Mouse (Mus musculus) heart, embryonic 14.5 days (tissue): ENCODE results near the gene 4430402I18Rik. TPM values are rescaled to one million over a fixed set of nuclear protein-coding genes. Genes with fewer than 3 reads are reported as not detected.
A peak's percentile ranks its signal among the peaks of the same experiment; 100 is the strongest.

Source experiments
- ATAC-seq: fragments of 200-750 bp; cut with Nextera tagmentation; 2 replicates; pipeline ENCODE4 v1.8.0; 2017; ENCODE audit warnings: low read depth, moderate TSS enrichment; ENCODE audit not compliant: insufficient number of reproducible peaks, insufficient read depth, low FRiP score
- H3K27ac ChIP-seq, 2 experiments: fragments of 200-500 bp in 1 of 2; fragments of 300-500 bp in 1 of 2; sonication (generic) in 1 of 2; replicated peaks in 1 of 2; 2 replicates each; pipeline ENCODE4 v1.5.1; 2012 to 2014; ENCODE audit warnings: low read depth in 2 of 2, low read length in 2 of 2, control low read depth in 1 of 2, mild to moderate bottlenecking in 1 of 2, mixed read lengths in 1 of 2; ENCODE audit not compliant: control insufficient read depth in 1 of 2, insufficient read depth in 1 of 2
- H3K27me3 ChIP-seq: fragments of 300-500 bp; sonication (generic); 2 replicates; pipeline ENCODE4 v1.6.1; 2014; ENCODE audit warnings: mild to moderate bottlenecking, low read length, control low read depth; ENCODE audit not compliant: control insufficient read depth, insufficient read depth
- H3K36me3 ChIP-seq: fragments of 300-500 bp; sonication (generic); 2 replicates; pipeline ENCODE4 v1.6.1; 2014; ENCODE audit warnings: mild to moderate bottlenecking, control low read depth, low read length, mixed read lengths; ENCODE audit not compliant: control insufficient read depth, insufficient read depth
- H3K4me1 ChIP-seq, 2 experiments: fragments of 200-500 bp in 1 of 2; fragments of 300-500 bp in 1 of 2; sonication (generic) in 1 of 2; 2 replicates each; pipeline ENCODE4 v1.6.1; 2012 to 2014; ENCODE audit warnings: low read length in 2 of 2, control low read depth in 1 of 2, mixed read lengths in 1 of 2; ENCODE audit not compliant: control insufficient read depth in 2 of 2, insufficient read depth in 2 of 2
- H3K4me2 ChIP-seq: fragments of 300-500 bp; sonication (generic); 2 replicates; pipeline ENCODE4 v1.6.1; 2014; ENCODE audit warnings: mild to moderate bottlenecking, low read length
- H3K4me3 ChIP-seq, 2 experiments: fragments of 200-500 bp in 1 of 2; fragments of 300-500 bp in 1 of 2; sonication (generic) in 1 of 2; 2 replicates each; pipeline ENCODE4 v1.5.1; 2012 to 2014; ENCODE audit warnings: low read length in 2 of 2, mild to moderate bottlenecking in 2 of 2, control low read depth in 1 of 2, low read depth in 1 of 2, moderate library complexity in 1 of 2; ENCODE audit not compliant: control insufficient read depth in 1 of 2, insufficient read depth in 1 of 2
- H3K9ac ChIP-seq: fragments of 300-500 bp; sonication (generic); 2 replicates; pipeline ENCODE4 v1.6.1; 2014; ENCODE audit warnings: mild to moderate bottlenecking, low read length
- H3K9me3 ChIP-seq: fragments of 300-500 bp; sonication (generic); 2 replicates; pipeline ENCODE4 v1.6.1; 2016; ENCODE audit warnings: low read length, control low read depth; ENCODE audit not compliant: control insufficient read depth
- WGBS: fragments of 180-500 bp; shearing (Covaris S2); extraction: QIAGEN DNeasy Blood & Tissue Kit; methylation state at CpG from one replicate; pipeline ENCODE4 v1.1.7; 2014; 5-methylcytosine and 5-hydroxymethylcytosine counted together
- polyA plus RNA-seq: library from polyadenylated mRNA; unstranded; fragments of >200 nt; fragmentation: Nextera tagmentation; extraction: Ambion mirVana; gene quantifications from 2 replicates; pipeline ENCODE4 v1.2.1, GENCODE M21; 2014

Gene 4430402I18Rik
- polyA plus RNA-seq, 1 experiment from 2014 or later = 8.2 TPM

DNA sequence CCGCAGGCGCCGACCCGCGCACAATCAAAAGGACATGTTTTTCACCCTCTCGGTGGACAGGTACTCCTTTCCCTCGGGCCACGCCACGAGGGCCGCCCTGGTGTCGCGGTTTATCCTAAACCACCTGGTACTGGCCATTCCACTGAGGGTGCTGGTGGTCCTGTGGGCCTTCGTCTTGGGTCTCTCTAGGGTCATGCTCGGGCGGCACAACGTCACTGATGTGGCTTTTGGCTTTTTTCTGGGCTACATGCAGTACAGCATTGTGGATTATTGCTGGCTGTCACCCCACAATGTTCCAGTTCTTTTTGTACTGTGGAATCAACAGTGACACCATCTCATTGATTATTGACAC lies 3.1 kb downstream of the 4430402I18Rik start:
- Histone ChIP-seq H3K9ac (peak overlapping the region; percentile 92), H3K27me3 (no peaks in the 10 kb centered on the region), H3K9me3 (no peaks in the 10 kb centered on the region), H3K27ac (peak overlapping the region; percentile 88 to 91; a peak in 3 of 4 replicates), H3K4me3 (peak overlapping the region; percentile 88 to 89), H3K4me1 (peaks cover 6 to 31% of the 10 kb centered on the region in 2 experiments), H3K4me2 (peak overlapping the region; percentile 87), H3K36me3 (no peaks in the 10 kb centered on the region)
- ATAC-seq = no peak
- 6% methylated on average over 16 of the region's 16 CpGs for WGBS

GRCm38 (mm10) chr19:28963842-28964551 lies 3.6 kb downstream of the 4430402I18Rik start, which contains the start of gene Plpp6:
Plpp6 (plus strand) TSS chr19:28963953.
- Histone ChIP-seq H3K27me3 (no peaks in the 10 kb centered on the region), H3K36me3 (no peaks in the 10 kb centered on the region), H3K4me3 (peak within 1 kb of the TSS; percentile 88 to 89), H3K27ac (peak within 1 kb of the TSS; percentile 88 to 91), H3K4me1 (peaks cover 6 to 31% of the 10 kb centered on the region in 2 experiments), H3K9me3 (no peaks in the 10 kb centered on the region), H3K4me2 (peak within 1 kb of the TSS; percentile 87), H3K9ac (peak within 1 kb of the TSS; percentile 92)
- under 1% methylated on average over 67 of the region's 73 CpGs for WGBS
- peak; percentile 75 for ATAC-seq

DNA sequence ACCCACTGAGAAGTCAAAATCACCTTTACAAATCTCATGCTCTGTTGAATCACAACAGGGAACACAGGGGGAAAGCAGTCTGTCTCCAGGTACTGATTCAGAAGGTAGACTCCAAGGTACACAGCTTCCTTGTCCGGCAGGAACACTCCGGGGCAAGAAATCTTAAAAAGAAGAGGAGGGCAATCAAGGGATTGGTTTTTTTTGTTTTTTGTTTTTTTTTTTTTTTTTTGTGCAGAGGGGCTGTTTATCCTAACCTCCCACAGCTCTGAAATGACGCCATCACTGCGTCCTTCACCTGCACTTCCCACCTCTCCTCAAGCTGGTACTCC lies 4.1 kb downstream of the 4430402I18Rik start:
- H3K36me3 ChIP-seq = no peaks in the 10 kb centered on the region
- peak overlapping the region; percentile 92 for H3K9ac ChIP-seq
- no peaks in the 10 kb centered on the region for H3K9me3 ChIP-seq
- H3K4me1 ChIP-seq = peaks cover 6 to 31% of the 10 kb centered on the region in 2 experiments
- H3K4me3 ChIP-seq = peak overlapping the region; percentile 88 to 89
- peak overlapping the region; percentile 88 to 91 for H3K27ac ChIP-seq
- no peak for ATAC-seq
- H3K4me2 ChIP-seq = peak overlapping the region; percentile 87
- WGBS = 5% methylated on average over 4 of the region's 4 CpGs
- H3K27me3 ChIP-seq = no peaks in the 10 kb centered on the region

DNA sequence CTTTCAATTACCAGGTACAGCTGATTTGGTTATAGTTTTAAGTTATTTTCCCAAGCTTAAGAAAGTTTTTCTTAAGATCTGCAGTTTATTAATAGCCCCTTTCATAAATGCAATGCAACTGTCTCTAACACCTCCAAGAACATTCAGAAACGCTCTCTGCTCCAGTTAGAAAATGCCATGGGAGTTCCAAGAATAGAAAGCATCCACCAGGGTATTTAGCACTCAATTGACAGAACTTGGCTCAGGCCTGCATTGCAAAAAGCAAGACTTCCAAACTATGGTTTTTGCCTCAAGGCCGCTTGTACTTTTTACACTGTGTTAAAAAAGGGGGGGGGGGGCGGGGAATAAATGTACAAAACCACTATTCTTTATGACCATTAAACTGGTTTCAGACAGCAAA lies 4.5 kb downstream of the 4430402I18Rik start:
- Histone ChIP-seq H3K4me3 (peak overlapping the region in 1 of 2 experiments; percentile 88; a peak in 3 of 4 replicates), H3K4me2 (peak overlapping the region; percentile 87), H3K9me3 (no peaks in the 10 kb centered on the region), H3K4me1 (peaks cover 6 to 31% of the 10 kb centered on the region in 2 experiments), H3K36me3 (no peaks in the 10 kb centered on the region), H3K27me3 (no peaks in the 10 kb centered on the region), H3K9ac (peak overlapping the region; percentile 92), H3K27ac (peak overlapping the region; percentile 88 to 91)
- 21% methylated on average over 3 of the region's 3 CpGs for WGBS
- ATAC-seq = no peak

DNA sequence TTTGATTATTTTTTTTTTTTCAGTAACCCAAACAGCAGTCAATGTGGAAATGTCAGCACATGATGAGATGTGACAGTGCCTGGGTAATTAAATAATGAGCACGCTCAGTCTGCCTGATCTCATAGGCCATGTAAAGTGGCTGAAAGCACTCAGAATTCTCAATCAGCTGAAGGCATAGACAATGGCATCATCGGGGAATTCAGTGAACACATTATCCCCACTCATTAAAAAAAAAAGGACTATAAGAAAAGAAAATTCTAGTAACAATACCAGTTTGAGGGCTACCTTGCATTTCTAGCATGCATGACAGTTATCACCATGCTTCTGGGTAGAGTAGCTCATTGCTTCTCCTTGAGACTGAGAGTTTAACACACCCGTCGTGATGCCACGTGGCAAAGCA lies 16.3 kb downstream of the 4430402I18Rik start:
- H3K36me3 ChIP-seq = no peaks in the 10 kb centered on the region
- WGBS = 75% methylated on average over 5 of the region's 5 CpGs
- no peak overlapping the region for H3K9ac ChIP-seq
- ATAC-seq = no peak
- H3K27me3 ChIP-seq = no peaks in the 10 kb centered on the region
- H3K27ac ChIP-seq = no peak overlapping the region
- no peak overlapping the region for H3K4me2 ChIP-seq
- no peak overlapping the region for H3K4me3 ChIP-seq
- peaks cover 3 to 15% of the 10 kb centered on the region in 2 experiments for H3K4me1 ChIP-seq
- H3K9me3 ChIP-seq = no peaks in the 10 kb centered on the region

DNA sequence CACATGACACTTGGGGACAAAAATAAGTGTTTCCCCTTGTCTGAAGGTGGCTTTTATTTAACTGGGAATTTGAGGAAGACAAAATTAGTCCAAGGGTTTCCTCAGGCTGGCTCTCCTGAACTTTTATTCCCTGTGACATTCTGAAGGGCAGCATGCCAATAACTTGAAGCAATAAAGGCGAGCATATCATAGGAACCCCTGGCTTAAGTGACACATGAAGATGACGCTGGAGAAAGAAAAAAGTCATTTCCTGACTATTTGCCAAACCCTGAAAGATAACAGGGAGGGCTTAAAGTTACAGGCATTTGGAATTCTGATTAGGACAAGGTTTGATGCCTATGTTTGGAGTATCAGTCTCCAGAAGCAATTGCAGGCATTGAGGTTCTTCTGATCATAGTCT lies 20.3 kb downstream of the 4430402I18Rik start:
- Histone ChIP-seq H3K36me3 (no peaks in the 10 kb centered on the region), H3K9ac (no peak overlapping the region), H3K27ac (peak overlapping the region; percentile 19 to 44; a peak in 3 of 4 replicates), H3K27me3 (no peaks in the 10 kb centered on the region), H3K9me3 (no peaks in the 10 kb centered on the region), H3K4me3 (no peak overlapping the region), H3K4me1 (peaks cover 3 to 18% of the 10 kb centered on the region in 2 experiments), H3K4me2 (peak overlapping the region; percentile 2; the same call in 1 of the 2 replicates)
- no peak for ATAC-seq
- 7% methylated on average over 2 of the region's 2 CpGs for WGBS

DNA sequence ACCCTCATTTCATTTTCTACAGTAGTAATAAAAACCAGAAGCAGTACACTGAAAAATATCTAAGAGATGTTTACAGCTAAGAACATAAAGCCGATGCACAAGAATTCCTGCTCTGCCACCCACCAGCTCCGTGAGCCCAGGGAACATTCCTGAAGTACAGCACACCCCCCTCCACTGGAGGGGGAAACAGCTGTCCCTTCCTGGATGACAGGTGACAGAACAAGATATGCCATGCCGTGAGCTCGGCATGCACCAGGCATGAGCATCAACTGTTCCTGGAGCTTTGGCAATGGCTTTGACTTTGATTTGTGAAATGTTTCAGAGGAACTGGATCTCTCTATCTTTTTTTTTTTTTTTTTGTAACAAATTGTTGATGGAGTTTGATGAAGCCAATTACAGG lies 20.8 kb downstream of the 4430402I18Rik start:
- Histone ChIP-seq H3K27me3 (no peaks in the 10 kb centered on the region), H3K27ac (peak overlapping the region; percentile 8 to 19; a peak in 2 of 4 replicates), H3K4me1 (peaks cover 3 to 18% of the 10 kb centered on the region in 2 experiments), H3K9me3 (no peaks in the 10 kb centered on the region), H3K9ac (no peak overlapping the region), H3K4me3 (no peak overlapping the region), H3K4me2 (no peak overlapping the region), H3K36me3 (no peaks in the 10 kb centered on the region)
- peak; percentile 50; the same call in 1 of the 2 replicates for ATAC-seq
- 3% methylated on average over 4 of the region's 4 CpGs for WGBS
